Mouse (Mus musculus): ENCODE results near the gene Rab11fip4. TPM values are rescaled to one million over a fixed set of nuclear protein-coding genes. Genes with fewer than 3 reads are reported as not detected.

Rab11fip4 gene
- total RNA-seq, 2 experiments from 2014 or later = 142 to 144 TPM

- no peak for DNase-seq
- intact Hi-C loops (cut with DNase I) = no loop called here
Measured at GRCm38 (mm10) chr11:79652257-79652656, 61.2 kb downstream of the Rab11fip4 start.

DNA sequence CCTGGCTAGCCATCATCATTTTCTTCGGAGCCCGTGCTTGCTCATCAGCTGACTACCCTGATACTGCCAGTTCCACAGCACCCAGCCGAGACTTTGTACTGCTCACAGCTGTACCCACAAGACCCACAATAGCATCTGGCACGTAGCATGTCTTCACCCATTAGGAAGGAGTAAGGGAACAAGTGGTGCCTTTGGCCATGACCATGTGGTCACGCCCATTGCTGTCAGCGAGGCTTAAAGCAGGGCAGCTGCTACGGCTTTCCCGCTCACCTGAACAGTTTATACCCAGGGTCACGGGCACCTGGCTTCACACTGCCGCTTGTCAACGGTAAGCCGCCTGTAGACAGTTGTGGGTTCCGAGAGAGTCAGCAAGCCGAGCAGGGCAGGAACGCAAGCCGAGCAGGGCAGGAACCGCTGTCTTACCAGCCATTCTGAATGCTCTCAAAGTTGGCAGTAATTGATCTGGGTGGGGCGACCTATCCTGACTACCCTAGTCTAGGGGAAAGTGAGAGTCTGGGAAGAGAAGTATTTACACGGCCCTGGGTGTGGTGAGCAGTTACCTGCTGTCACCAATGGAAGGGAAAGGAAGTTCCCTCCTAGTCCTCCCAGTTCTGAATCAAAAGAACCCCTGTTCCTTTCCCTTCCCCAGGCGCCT is 62.0 kb downstream of the Rab11fip4 start:
- intact Hi-C loops (cut with DNase I) = no loop called here
- no peak for DNase-seq

DNA sequence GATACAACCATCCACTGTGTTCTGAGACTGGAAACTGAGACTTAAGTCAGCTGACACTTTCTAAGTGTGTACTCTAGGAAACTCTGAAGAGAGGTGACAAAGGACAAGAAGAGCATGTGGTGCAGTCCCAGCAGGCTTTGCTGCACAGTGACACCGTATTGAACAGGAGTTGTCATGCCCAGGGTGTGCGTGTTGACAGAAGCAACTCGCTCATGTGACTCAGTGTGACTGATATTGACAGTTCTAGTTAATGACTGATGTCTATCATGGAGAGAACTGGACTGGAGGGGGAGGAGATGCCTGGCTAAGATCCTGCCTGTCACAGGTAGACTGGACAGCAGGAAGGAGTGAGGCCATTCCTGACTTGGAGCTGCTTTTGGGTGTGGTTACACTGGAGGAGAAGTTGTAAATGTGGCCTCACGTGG is 63.4 kb downstream of the Rab11fip4 start:
- DNase-seq = no peak
- intact Hi-C loops (cut with DNase I) = no loop called here

GRCm38 (mm10) chr11:79655592-79655991 is 64.6 kb downstream of the Rab11fip4 start:
- no peak for DNase-seq
- intact Hi-C loops (cut with DNase I) = no loop called here

GRCm38 (mm10) chr11:79656491-79656890 is 65.5 kb downstream of the Rab11fip4 start:
- no peak for DNase-seq
- intact Hi-C loops (cut with DNase I) = no loop called here

- DNase-seq = no peak
- intact Hi-C loops (cut with DNase I) = no loop called here
Measured at GRCm38 (mm10) chr11:79657053-79657452, 66.0 kb downstream of the Rab11fip4 start.

- DNase-seq = no peak
- intact Hi-C loops (cut with DNase I) = no loop called here
Measured at GRCm38 (mm10) chr11:79658205-79658825, 67.3 kb downstream of the Rab11fip4 start.

- intact Hi-C loops (cut with DNase I) = no loop called here
- peak; percentile 68 for DNase-seq
Measured at GRCm38 (mm10) chr11:79660361-79661205, 69.6 kb downstream of the Rab11fip4 start.

DNA sequence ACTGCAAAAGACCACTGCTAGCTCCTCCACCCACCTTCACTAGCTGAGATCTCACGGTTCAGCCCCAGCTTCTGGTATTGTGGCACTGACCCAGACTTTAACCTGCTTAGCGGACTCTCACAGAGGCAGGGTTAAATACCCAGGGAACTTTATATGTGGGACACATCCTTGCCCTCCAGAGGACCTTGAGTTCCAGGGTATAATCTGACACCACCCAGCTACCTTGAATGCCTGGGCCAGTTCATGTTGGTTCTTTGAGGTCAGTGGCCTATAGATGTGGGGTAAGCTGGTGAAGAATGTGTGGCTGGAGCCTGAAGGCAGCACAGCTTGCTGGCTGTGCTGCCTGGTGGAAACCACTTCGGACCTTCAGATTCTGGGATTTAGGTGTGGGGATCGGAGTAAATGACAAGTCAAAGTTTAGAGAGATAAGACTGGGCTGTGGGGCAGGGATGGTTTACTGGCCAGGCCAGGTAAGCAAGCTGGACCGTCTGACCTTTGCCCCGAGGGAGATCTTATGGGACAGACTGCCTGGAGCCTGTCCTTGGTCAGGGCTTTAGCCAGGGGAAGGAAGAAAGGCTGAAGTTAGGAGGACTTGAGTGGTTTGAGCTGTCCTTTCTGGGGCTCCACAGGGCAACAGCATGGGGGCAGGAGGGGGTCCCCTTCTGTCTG is 71.0 kb downstream of the Rab11fip4 start:
- intact Hi-C loops (cut with DNase I) = no loop called here

GRCm38 (mm10) chr11:79663158-79663557 is 72.1 kb downstream of the Rab11fip4 start:
- intact Hi-C loops (cut with DNase I) = no loop called here
- no peak for DNase-seq

More for the DNA sequence above, 71.0 kb downstream of the Rab11fip4 start:
- DNase-seq = no peak

GRCm38 (mm10) chr11:79663570-79663969 is 72.6 kb downstream of the Rab11fip4 start:
- no peak for DNase-seq
- intact Hi-C loops (cut with DNase I) = no loop called here

- intact Hi-C loops (cut with DNase I) = no loop called here
- no peak for DNase-seq
Measured at GRCm38 (mm10) chr11:79666544-79666943, 75.5 kb downstream of the Rab11fip4 start.

DNA sequence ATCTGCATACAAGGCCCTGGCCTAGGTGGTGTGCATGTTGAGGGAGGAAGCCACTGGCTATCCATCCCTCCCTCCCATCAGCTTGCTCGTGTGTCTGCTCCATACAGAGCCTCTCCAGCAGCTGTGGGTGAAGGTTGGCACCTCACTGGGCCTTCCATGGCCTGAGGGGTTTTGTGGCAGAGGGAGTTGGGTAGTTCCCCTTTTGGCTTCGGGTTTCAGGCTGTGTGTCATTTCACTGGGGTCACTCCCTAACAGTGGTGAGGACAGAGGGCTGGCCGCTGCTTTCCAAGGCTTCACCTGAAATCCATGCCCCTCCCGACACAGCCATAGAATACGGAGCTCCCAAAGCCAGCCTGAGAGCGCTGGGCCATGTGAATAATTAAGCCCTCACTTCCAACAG is 78.2 kb downstream of the Rab11fip4 start:
- DNase-seq = no peak
- intact Hi-C loops (cut with DNase I) = no loop called here

DNA sequence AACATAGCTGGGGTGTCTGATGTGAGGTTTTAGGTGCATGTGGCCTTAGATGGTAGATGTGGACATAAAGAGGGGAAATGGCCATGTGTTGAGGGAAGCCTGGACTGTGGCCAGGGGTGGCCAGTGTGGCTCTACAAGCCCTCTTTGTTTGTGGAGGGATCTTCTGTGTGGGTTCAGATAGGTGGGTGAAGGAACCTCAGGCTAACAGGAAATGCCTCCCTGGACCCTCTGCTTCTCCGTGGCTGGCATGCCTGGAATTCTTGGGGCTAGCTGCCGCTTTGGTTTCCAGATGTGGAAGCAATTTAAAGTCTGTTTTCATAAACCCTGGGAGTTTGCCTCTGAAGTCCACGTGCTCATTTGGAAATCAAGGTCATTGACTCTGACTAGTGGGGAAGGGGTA is 78.9 kb downstream of the Rab11fip4 start:
- intact Hi-C loops (cut with DNase I) = no loop called here
- DNase-seq = no peak

GRCm38 (mm10) chr11:79670411-79670945 is 79.5 kb downstream of the Rab11fip4 start:
- intact Hi-C loops (cut with DNase I) = no loop called here

GRCm38 (mm10) chr11:79671668-79672281 is 80.8 kb downstream of the Rab11fip4 start:
- peak; percentile 45 for DNase-seq
- intact Hi-C loops (cut with DNase I) = no loop called here

More at GRCm38 (mm10) chr11:79670411-79670945, 79.5 kb downstream of the Rab11fip4 start:
- no peak for DNase-seq

- intact Hi-C loops (cut with DNase I) = no loop called here
- DNase-seq = no peak
Measured at GRCm38 (mm10) chr11:79673072-79673471, 82.1 kb downstream of the Rab11fip4 start.

- DNase-seq = no peak
- intact Hi-C loops (cut with DNase I) = no loop called here
Measured at GRCm38 (mm10) chr11:79673717-79674116, 82.7 kb downstream of the Rab11fip4 start.

DNA sequence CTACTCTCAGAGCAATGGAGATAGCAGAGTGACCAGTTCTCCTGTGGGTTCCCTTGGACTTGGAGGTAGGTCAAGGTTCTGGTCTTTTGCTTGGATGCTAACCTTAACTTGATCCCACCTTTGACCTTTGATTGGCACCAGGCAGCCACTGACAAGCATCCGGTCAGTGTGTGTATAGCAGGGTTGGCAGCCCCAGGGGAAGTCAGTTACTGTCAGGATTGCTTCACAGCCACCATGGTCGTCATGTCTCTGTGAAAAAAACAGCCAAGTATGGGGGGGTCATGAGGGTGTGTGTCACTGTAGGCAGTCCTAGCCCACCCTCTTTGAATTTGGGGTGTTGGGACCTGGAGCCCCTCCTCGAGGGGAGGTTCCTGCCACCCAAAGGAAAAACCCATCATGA is 83.2 kb downstream of the Rab11fip4 start:
- no peak for DNase-seq
- intact Hi-C loops (cut with DNase I) = no loop called here

DNA sequence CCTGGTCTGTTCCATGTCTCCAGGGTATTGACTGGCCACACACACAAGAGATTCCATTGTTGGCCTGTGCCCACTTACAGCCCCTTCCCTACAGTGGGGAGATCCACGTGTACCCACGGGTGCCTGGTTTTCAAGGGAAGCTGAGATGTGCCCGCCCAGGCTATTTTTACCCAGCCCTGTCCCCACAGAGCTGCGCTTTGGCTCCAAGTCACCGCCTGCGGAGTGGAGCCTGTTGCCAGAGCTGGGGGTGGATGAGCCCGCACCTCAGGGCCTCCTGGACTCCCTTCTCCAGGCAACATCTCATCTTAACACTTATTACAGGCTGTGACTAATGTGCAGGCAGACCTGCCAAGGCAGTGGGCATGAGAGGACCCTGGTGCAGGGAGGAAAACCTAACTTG is 83.6 kb downstream of the Rab11fip4 start:
- DNase-seq = no peak
- intact Hi-C loops (cut with DNase I) = no loop called here
